Mouse (Mus musculus): ENCODE results near the gene Mthfs.

DNA sequence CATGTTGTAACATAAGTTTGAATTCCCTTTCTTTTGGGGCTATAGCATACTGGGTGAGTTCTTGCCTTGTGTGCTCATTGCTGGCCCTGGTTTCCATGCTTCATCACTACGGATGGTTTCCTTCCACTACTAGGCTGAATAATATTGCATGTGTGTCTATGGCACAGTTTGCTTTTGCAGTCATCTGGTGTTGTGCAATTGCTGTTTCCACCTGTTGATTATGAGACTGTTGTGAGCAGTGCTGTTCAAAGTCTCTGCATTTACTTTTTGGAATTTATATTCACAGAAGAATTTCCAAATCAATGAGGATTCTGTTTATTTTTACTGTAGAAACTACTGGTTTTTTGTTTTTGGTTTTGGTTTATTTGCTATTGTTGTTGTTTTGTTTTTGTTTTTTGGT is 54.1 kb downstream of the Mthfs start:
- TF ChIP-seq POLR2A (IDR thresholded peaks at IDR 0.05; ENCODE audit: insufficient read depth, low read length) = no peak
- TF ChIP-seq CTCF (IDR thresholded peaks at IDR 0.05; ENCODE audit: low read depth, low read length) = no peak
